Mouse (Mus musculus) cerebellum, adult 2 months (tissue): ENCODE results near the gene Scn9a.

Experiments
- CTCF ChIP-seq: fragments of 200-500 bp; IDR thresholded peaks from 2 replicates; pipeline ENCODE4 v1.5.1; 2011; ENCODE audit warnings: low read depth, mild to moderate bottlenecking, control low read depth, low read length, moderate library complexity, borderline replicate concordance; ENCODE audit not compliant: insufficient read depth
- POLR2A ChIP-seq: fragments of 200-500 bp; IDR thresholded peaks from 2 replicates; pipeline ENCODE4 v1.6.1; 2011; ENCODE audit warnings: low read length, control low read depth, borderline replicate concordance; ENCODE audit not compliant: insufficient read depth

DNA sequence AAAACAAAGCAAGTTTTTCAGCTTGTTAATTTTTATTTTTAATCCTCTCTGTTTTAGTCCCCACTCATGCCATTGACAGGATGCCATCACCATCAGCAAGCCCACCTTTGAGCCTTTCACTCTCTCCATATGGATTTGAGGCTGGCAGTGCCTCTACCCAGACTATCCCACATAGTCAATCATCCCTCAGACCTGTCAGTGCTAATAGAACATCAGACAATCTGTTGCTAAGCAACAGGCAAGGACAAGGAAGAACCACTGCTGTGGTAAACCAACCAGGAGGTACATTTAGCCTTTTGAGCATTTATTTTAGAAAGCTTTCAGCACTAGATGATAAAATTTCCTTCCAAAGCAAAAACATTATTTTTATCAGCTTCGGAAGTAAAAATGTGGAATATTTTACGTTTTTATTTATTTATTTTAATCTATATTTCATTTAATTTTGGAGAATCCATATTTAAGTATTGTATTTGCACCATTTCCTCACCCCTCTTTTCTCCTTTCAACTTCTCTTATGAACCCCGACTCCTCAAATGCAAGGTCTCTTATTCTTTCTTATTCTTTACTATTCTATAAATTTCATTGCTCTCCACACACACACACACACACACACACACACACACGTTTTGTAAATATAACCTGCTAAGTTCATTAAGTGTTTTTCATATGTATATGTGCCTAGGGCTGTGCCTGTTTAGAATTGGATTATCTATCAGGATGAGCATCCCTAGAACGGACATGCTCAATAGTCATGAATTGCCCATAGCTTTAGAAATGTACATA is 54.5 kb downstream of the Scn9a start:
- TF ChIP-seq CTCF (no peak), POLR2A (no peak)
